Mouse (Mus musculus): ENCODE data around the gene Atxn7. TPM values are rescaled to one million over a fixed set of nuclear protein-coding genes. Genes with fewer than 3 reads are reported as not detected.

The Atxn7 gene
- polyA plus RNA-seq, 1 experiment, result 9.6 TPM

- TF ChIP-seq EP300 (IDR thresholded peaks at IDR 0.05; ENCODE audit: insufficient read depth, low read depth, low read length) (no peak), POLR2A (IDR thresholded peaks at IDR 0.05; ENCODE audit: insufficient read depth, low read length) (no peak), CTCF (IDR thresholded peaks at IDR 0.05; ENCODE audit: low read depth, low read length) (no peak)
- Histone ChIP-seq H3K4me3 (ENCODE audit: low read depth, low read length) (no peak overlapping the region), H3K9me3 (replicated peaks; ENCODE audit: control insufficient read depth, insufficient read depth, low read length, poor library complexity, severe bottlenecking) (no peaks in the 10 kb centered on the region), H3K9ac (ENCODE audit: low read depth, poor library complexity, severe bottlenecking) (no peak overlapping the region), H3K27ac (ENCODE audit: insufficient read depth, low read length) (no peak overlapping the region), H3K27me3 (ENCODE audit: control insufficient read depth, insufficient read depth, low read length, poor library complexity, severe bottlenecking) (no peaks in the 10 kb centered on the region), H3K4me1 (ENCODE audit: control insufficient read depth, insufficient read depth, low read length) (no peaks in the 10 kb centered on the region), H3K36me3 (ENCODE audit: control insufficient read depth, insufficient read depth, low read length, poor library complexity, severe bottlenecking) (no peaks in the 10 kb centered on the region)
Observed at GRCm38 (mm10) chr14:14100773-14101280, 139.6 kb downstream of the Atxn7 start.

DNA sequence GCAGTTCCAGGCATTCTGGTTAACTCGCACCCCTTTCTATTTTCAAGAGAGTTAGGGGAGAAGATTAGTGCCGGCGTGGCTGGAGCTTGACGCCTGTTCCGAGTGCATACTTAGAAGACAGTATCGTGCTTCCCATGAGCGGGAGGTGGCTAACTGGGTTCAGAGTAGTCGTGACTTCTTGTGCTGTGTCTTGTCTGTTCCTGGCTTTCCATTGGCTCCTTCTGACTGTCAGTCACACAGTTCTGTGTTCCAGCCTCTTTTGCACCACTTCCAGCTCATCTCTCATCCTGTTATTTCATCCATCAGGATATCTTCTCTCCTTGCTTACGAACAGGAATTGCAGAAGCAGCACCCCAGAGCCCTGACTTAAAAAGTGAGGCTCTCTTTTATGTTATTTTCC, 140.1 kb downstream of the Atxn7 start:
- H3K27me3 ChIP-seq (ENCODE audit: control insufficient read depth, insufficient read depth, low read length, poor library complexity, severe bottlenecking), result no peaks in the 10 kb centered on the region
- H3K4me1 ChIP-seq (ENCODE audit: control insufficient read depth, insufficient read depth, low read length), result no peaks in the 10 kb centered on the region
- H3K27ac ChIP-seq (ENCODE audit: insufficient read depth, low read length), result no peak overlapping the region
- no peak overlapping the region for H3K4me3 ChIP-seq (ENCODE audit: low read depth, low read length)
- H3K9ac ChIP-seq (ENCODE audit: low read depth, poor library complexity, severe bottlenecking), result no peak overlapping the region
- no peaks in the 10 kb centered on the region for H3K9me3 ChIP-seq (replicated peaks; ENCODE audit: control insufficient read depth, insufficient read depth, low read length, poor library complexity, severe bottlenecking)
- TF ChIP-seq EP300 (IDR thresholded peaks at IDR 0.05; ENCODE audit: insufficient read depth, low read depth, low read length) (no peak), CTCF (IDR thresholded peaks at IDR 0.05; ENCODE audit: low read depth, low read length) (no peak), POLR2A (IDR thresholded peaks at IDR 0.05; ENCODE audit: insufficient read depth, low read length) (no peak)
- H3K36me3 ChIP-seq (ENCODE audit: control insufficient read depth, insufficient read depth, low read length, poor library complexity, severe bottlenecking), result no peaks in the 10 kb centered on the region

DNA sequence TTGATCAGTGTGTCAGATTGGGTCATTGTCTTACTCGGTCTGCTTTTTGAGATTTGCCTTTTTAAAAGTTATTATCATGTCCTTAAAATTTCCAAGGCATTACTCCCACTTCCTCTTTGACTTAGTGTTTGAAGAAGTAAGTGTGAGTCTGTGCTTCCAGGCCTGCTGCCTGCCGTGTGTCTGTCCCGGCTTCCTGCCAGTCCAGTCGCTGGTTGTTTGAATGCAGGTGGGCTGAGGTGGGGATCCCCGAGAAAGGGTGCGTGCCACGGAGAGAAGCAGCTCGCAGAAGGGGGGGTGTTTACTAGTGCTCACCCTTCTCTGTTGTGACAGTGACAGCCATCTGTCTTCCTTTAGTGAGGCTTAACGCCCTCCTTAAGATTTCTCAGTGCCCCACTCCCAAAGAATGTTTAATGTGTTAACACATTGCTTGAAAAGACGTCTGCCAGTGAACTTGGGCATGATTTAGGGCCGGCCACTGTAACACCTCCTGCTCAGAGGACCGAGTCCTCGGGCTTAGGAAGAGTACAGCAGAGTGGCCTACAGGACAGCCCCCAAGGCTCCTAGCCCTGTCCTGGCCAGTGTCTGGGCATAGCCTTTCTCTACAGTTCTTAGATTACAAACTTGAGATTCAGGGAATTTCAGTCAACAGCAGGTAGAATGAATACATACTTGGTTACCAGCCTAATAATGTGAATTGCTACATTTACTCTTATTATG, 143.1 kb downstream of the Atxn7 start:
- H3K27ac ChIP-seq (ENCODE audit: insufficient read depth, low read length), result no peak overlapping the region
- H3K36me3 ChIP-seq (ENCODE audit: control insufficient read depth, insufficient read depth, low read length, poor library complexity, severe bottlenecking), result no peaks in the 10 kb centered on the region
- TF ChIP-seq CTCF (IDR thresholded peaks at IDR 0.05; ENCODE audit: low read depth, low read length) (no peak), POLR2A (IDR thresholded peaks at IDR 0.05; ENCODE audit: insufficient read depth, low read length) (no peak), EP300 (IDR thresholded peaks at IDR 0.05; ENCODE audit: insufficient read depth, low read depth, low read length) (no peak)
- no peak overlapping the region for H3K4me3 ChIP-seq (ENCODE audit: low read depth, low read length)
- H3K27me3 ChIP-seq (ENCODE audit: control insufficient read depth, insufficient read depth, low read length, poor library complexity, severe bottlenecking), result no peaks in the 10 kb centered on the region
- H3K4me1 ChIP-seq (ENCODE audit: control insufficient read depth, insufficient read depth, low read length), result no peaks in the 10 kb centered on the region
- H3K9ac ChIP-seq (ENCODE audit: low read depth, poor library complexity, severe bottlenecking), result no peak overlapping the region
- no peaks in the 10 kb centered on the region for H3K9me3 ChIP-seq (replicated peaks; ENCODE audit: control insufficient read depth, insufficient read depth, low read length, poor library complexity, severe bottlenecking)

- Histone ChIP-seq H3K9me3 (replicated peaks; ENCODE audit: control insufficient read depth, insufficient read depth, low read length, poor library complexity, severe bottlenecking) (no peaks in the 10 kb centered on the region), H3K4me3 (ENCODE audit: low read depth, low read length) (no peak overlapping the region), H3K27me3 (ENCODE audit: control insufficient read depth, insufficient read depth, low read length, poor library complexity, severe bottlenecking) (no peaks in the 10 kb centered on the region), H3K27ac (ENCODE audit: insufficient read depth, low read length) (no peak overlapping the region), H3K4me1 (ENCODE audit: control insufficient read depth, insufficient read depth, low read length) (no peaks in the 10 kb centered on the region), H3K36me3 (ENCODE audit: control insufficient read depth, insufficient read depth, low read length, poor library complexity, severe bottlenecking) (no peaks in the 10 kb centered on the region), H3K9ac (ENCODE audit: low read depth, poor library complexity, severe bottlenecking) (no peak overlapping the region)
- TF ChIP-seq EP300 (IDR thresholded peaks at IDR 0.05; ENCODE audit: insufficient read depth, low read depth, low read length) (no peak), CTCF (IDR thresholded peaks at IDR 0.05; ENCODE audit: low read depth, low read length) (no peak), POLR2A (IDR thresholded peaks at IDR 0.05; ENCODE audit: insufficient read depth, low read length) (no peak)
Observed at GRCm38 (mm10) chr14:14104930-14105318, 143.7 kb downstream of the Atxn7 start.

DNA sequence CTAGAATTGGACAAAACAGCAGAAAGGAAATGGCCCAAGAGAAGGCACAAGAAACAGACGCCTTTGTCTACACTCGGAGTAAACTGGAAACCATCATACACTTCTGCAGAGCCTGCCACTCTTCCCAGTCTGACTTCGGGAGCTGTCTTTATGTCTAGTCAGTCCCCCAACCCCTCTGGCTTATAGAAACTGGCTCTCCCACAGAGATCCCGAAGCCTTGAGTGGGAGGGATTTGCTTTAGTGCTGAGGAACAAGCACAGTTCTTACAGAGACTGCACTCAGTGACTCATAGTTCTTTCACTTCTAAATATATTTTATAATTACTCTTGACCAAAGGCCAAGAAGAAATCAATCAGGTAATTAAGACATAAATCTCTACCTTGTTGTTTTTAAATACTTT, 149.5 kb downstream of the Atxn7 start:
- Histone ChIP-seq H3K27ac (ENCODE audit: insufficient read depth, low read length) (no peak overlapping the region), H3K4me1 (ENCODE audit: control insufficient read depth, insufficient read depth, low read length) (no peaks in the 10 kb centered on the region), H3K4me3 (ENCODE audit: low read depth, low read length) (no peak overlapping the region), H3K9ac (ENCODE audit: low read depth, poor library complexity, severe bottlenecking) (no peak overlapping the region), H3K9me3 (replicated peaks; ENCODE audit: control insufficient read depth, insufficient read depth, low read length, poor library complexity, severe bottlenecking) (peaks cover 10% of the 10 kb centered on the region), H3K36me3 (ENCODE audit: control insufficient read depth, insufficient read depth, low read length, poor library complexity, severe bottlenecking) (peaks cover 28% of the 10 kb centered on the region), H3K27me3 (ENCODE audit: control insufficient read depth, insufficient read depth, low read length, poor library complexity, severe bottlenecking) (no peaks in the 10 kb centered on the region)
- TF ChIP-seq CTCF (IDR thresholded peaks at IDR 0.05; ENCODE audit: low read depth, low read length), result no peak
- TF ChIP-seq POLR2A (IDR thresholded peaks at IDR 0.05; ENCODE audit: insufficient read depth, low read length), result no peak
- TF ChIP-seq EP300 (IDR thresholded peaks at IDR 0.05; ENCODE audit: insufficient read depth, low read depth, low read length), result no peak
